Mouse (Mus musculus): ENCODE measurements at regions not wholly inside any gene's neighbourhood (a gene's known extent, or its start where the extent isn't known, plus 50 kb on each side); places are given as distances from the start of the nearest gene placed in this dataset.
A peak's percentile ranks its signal among the peaks of the same experiment; 100 is the strongest.

GRCm38 (mm10) chr10:118588198-118588597 is 147.4 kb downstream of the Ifng start:
- H3K27me3 ChIP-seq (replicated peaks), result no peaks in the 10 kb centered on the region
- dilution Hi-C loops (cut with MboI; ENCODE audit: extremely low pct_ligation_motif_present, extremely low pct_unique_long_range_greater_than_20kb, low sequenced_read_pairs), result no loop called here
- H3K4me3 ChIP-seq (replicated peaks in 1 of 3; ENCODE audit: low read depth in 2 of 3, low read length in 2 of 3, poor library complexity in 1 of 3), result no peak overlapping the region

DNA sequence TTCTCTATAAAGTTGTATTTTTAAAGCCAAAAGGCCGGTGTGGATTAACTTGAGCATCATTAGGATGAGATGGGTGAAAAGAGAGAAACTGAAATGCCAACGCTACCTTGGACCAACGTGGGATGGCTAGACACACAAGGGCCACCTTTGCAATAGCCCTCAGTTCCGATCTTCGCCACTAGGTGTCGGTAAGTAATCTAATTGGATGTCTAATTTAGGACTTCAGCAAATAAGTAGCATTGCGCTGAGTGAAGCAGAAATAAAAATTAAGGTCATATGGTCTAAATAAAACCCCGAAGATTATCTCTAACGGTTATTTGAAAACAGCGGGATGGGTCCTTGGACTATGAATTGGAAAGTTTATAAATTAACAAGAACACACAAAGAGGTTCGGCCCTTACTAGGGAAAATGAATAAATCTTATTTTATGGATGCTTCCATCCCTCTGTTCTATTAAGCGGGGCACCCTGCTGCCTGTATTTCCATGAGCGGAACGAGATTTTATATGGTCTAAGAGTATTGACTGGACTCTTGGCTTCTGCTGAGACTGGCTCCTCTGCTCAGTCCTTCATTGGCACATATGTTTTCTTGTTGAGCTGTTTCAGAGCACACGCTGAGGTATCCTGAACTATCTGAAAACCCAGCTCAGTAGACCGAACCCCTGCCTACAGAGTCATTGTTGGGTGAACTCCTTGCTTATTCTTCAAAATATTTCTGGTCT is 152.0 kb downstream of the Ifng start:
- peak overlapping the region; percentile 36; the same call in 1 of the 2 replicates for H3K4me2 ChIP-seq (ENCODE audit: insufficient read depth, low read depth, poor library complexity, severe bottlenecking)
- peaks cover 0 to 3% of the 10 kb centered on the region in 2 experiments; a peak in 1 of 4 replicates for H3K4me1 ChIP-seq (ENCODE audit: control insufficient read depth in 1 of 2, insufficient read depth in 2 of 2)
- no peaks in the 10 kb centered on the region for H3K79me2 ChIP-seq (replicated peaks; ENCODE audit: control insufficient read depth, extremely low read depth, insufficient read depth, poor library complexity, severe bottlenecking)
- H3K27me3 ChIP-seq (replicated peaks), result no peaks in the 10 kb centered on the region
- H3K36me3 ChIP-seq (replicated peaks in 1 of 2; ENCODE audit: control insufficient read depth in 1 of 2, insufficient read depth in 1 of 2, low read length in 1 of 2), result no peaks in the 10 kb centered on the region
- in situ Hi-C loops (cut with MboI; ENCODE audit: low pct_ligation_motif_present, low pct_unique_long_range_greater_than_20kb, low sequenced_read_pairs) (no loop called here), dilution Hi-C loops (cut with MboI; ENCODE audit: extremely low pct_ligation_motif_present, extremely low pct_unique_long_range_greater_than_20kb, low sequenced_read_pairs) (no loop called here)
- H3K9me3 ChIP-seq (replicated peaks; ENCODE audit: low read length), result no peaks in the 10 kb centered on the region
- DNase-seq (ENCODE audit: extremely low read depth), result peak; percentile 80
- no peak overlapping the region for H3K27ac ChIP-seq (ENCODE audit: insufficient read depth, low read depth)
- peak; percentile 16; the same call in 1 of the 2 replicates for TF ChIP-seq NELFE (IDR thresholded peaks at IDR 0.05; ENCODE audit: low read depth, low read length)
- TF ChIP-seq RCOR1 (conservative IDR thresholded peaks at IDR 0.05; ENCODE audit: low read depth, low read length), result no peak
- peak; percentile 88 to 98 for TF ChIP-seq CTCF (conservative IDR thresholded peaks at IDR 0.05 in 1 of 2, IDR thresholded peaks at IDR 0.05 in 1 of 2; ENCODE audit: low read depth in 2 of 2, low read length in 2 of 2)
- no peak for TF ChIP-seq IRF4 (IDR thresholded peaks at IDR 0.05; ENCODE audit: low read depth, low read length)
- no peak for TF ChIP-seq MAZ (IDR thresholded peaks at IDR 0.05; ENCODE audit: low read depth, low read length)
- TF ChIP-seq ETS1 (conservative IDR thresholded peaks at IDR 0.05; ENCODE audit: low read depth, low read length), result no peak
- TF ChIP-seq SMC3 (IDR thresholded peaks at IDR 0.05; ENCODE audit: low read depth, low read length), result peak; percentile 87
- TF ChIP-seq GABPA (IDR thresholded peaks at IDR 0.05; ENCODE audit: insufficient replicate concordance, low read depth, low read length), result no peak
- TF ChIP-seq MAFK (IDR thresholded peaks at IDR 0.05; ENCODE audit: insufficient replicate concordance, low read length), result peak; percentile 72; the same call in 1 of the 2 replicates
- peak; percentile 88 for TF ChIP-seq RAD21 (IDR thresholded peaks at IDR 0.05; ENCODE audit: low read depth, low read length)
- TF ChIP-seq ZC3H11A (IDR thresholded peaks at IDR 0.05; ENCODE audit: low read depth, low read length), result peak; percentile 44
- TF ChIP-seq MYC (IDR thresholded peaks at IDR 0.05; ENCODE audit: low read depth, low read length), result no peak
- no peak for TF ChIP-seq JUND (conservative IDR thresholded peaks at IDR 0.05; ENCODE audit: low read depth, low read length)
- no peak overlapping the region for H3K9ac ChIP-seq (ENCODE audit: insufficient read depth, low read depth)
- H3K4me3 ChIP-seq (replicated peaks in 1 of 3; ENCODE audit: low read depth in 2 of 3, low read length in 2 of 3, poor library complexity in 1 of 3), result no peak overlapping the region

More at GRCm38 (mm10) chr10:118588198-118588597, 147.4 kb downstream of the Ifng start:
- Histone ChIP-seq H3K9me3 (replicated peaks; ENCODE audit: low read length) (no peaks in the 10 kb centered on the region), H3K9ac (ENCODE audit: insufficient read depth, low read depth) (no peak overlapping the region), H3K4me2 (ENCODE audit: insufficient read depth, low read depth, poor library complexity, severe bottlenecking) (no peak overlapping the region), H3K27ac (ENCODE audit: insufficient read depth, low read depth) (no peak overlapping the region), H3K36me3 (replicated peaks in 1 of 2; ENCODE audit: control insufficient read depth in 1 of 2, insufficient read depth in 1 of 2, low read length in 1 of 2) (no peaks in the 10 kb centered on the region), H3K4me1 (ENCODE audit: control insufficient read depth in 1 of 2, insufficient read depth in 2 of 2) (peaks cover 2 to 5% of the 10 kb centered on the region in 2 experiments; a peak in 2 of 4 replicates), H3K79me2 (replicated peaks; ENCODE audit: control insufficient read depth, extremely low read depth, insufficient read depth, poor library complexity, severe bottlenecking) (no peaks in the 10 kb centered on the region)
- in situ Hi-C loops (cut with MboI; ENCODE audit: low pct_ligation_motif_present, low pct_unique_long_range_greater_than_20kb, low sequenced_read_pairs), result no loop called here
- DNase-seq (ENCODE audit: extremely low read depth), result no peak
- TF ChIP-seq NELFE (IDR thresholded peaks at IDR 0.05; ENCODE audit: low read depth, low read length) (no peak), BHLHE40 (IDR thresholded peaks at IDR 0.05; ENCODE audit: low read depth, low read length) (no peak), POLR2AphosphoS2 (IDR thresholded peaks at IDR 0.05; ENCODE audit: low read depth, low read length) (no peak)
